Mouse (Mus musculus): Measurements from ENCODE around the gene Tmem176a. TPM values are rescaled to one million over a fixed set of nuclear protein-coding genes. Genes with fewer than 3 reads are reported as not detected.

The Tmem176a gene
- polyA plus RNA-seq, 1 experiment, result 14.0 TPM

- no peak for DNase-seq (ENCODE audit: low read depth)
- TF ChIP-seq CTCF (IDR thresholded peaks at IDR 0.05; ENCODE audit: borderline replicate concordance, extremely low read depth, insufficient read depth, insufficient read length) (no peak), POLR2A (IDR thresholded peaks at IDR 0.05; ENCODE audit: borderline replicate concordance, extremely low read depth, insufficient read depth, insufficient read length, poor library complexity, severe bottlenecking) (no peak)
These were observed 4.4 kb downstream of the Tmem176a start for GRCm38 (mm10) chr6:48845086-48845485.

- no peak for TF ChIP-seq CTCF (IDR thresholded peaks at IDR 0.05; ENCODE audit: borderline replicate concordance, extremely low read depth, insufficient read depth, insufficient read length)
- TF ChIP-seq POLR2A (IDR thresholded peaks at IDR 0.05; ENCODE audit: borderline replicate concordance, extremely low read depth, insufficient read depth, insufficient read length, poor library complexity, severe bottlenecking), result no peak
- DNase-seq (ENCODE audit: low read depth), result peak; percentile 46
These were observed 11.2 kb downstream of the Tmem176a start for GRCm38 (mm10) chr6:48851820-48852491.

- DNase-seq (ENCODE audit: low read depth), result no peak
- no peak for TF ChIP-seq CTCF (IDR thresholded peaks at IDR 0.05; ENCODE audit: borderline replicate concordance, extremely low read depth, insufficient read depth, insufficient read length)
- no peak for TF ChIP-seq POLR2A (IDR thresholded peaks at IDR 0.05; ENCODE audit: borderline replicate concordance, extremely low read depth, insufficient read depth, insufficient read length, poor library complexity, severe bottlenecking)
These were observed 13.4 kb downstream of the Tmem176a start for GRCm38 (mm10) chr6:48854155-48854554.

- peak; percentile 31 for DNase-seq (ENCODE audit: low read depth)
These were observed 17.0 kb downstream of the Tmem176a start for GRCm38 (mm10) chr6:48857613-48858302.

GRCm38 (mm10) chr6:48860130-48860815 is 19.6 kb downstream of the Tmem176a start:
- no peak for TF ChIP-seq POLR2A (IDR thresholded peaks at IDR 0.05; ENCODE audit: borderline replicate concordance, extremely low read depth, insufficient read depth, insufficient read length, poor library complexity, severe bottlenecking)
- TF ChIP-seq CTCF (IDR thresholded peaks at IDR 0.05; ENCODE audit: borderline replicate concordance, extremely low read depth, insufficient read depth, insufficient read length), result peak; percentile 64
- DNase-seq (ENCODE audit: low read depth), result peak; percentile 80

More at GRCm38 (mm10) chr6:48857613-48858302, 17.0 kb downstream of the Tmem176a start:
- TF ChIP-seq CTCF (IDR thresholded peaks at IDR 0.05; ENCODE audit: borderline replicate concordance, extremely low read depth, insufficient read depth, insufficient read length), result peak; percentile 25; the same call in 1 of the 2 replicates
- TF ChIP-seq POLR2A (IDR thresholded peaks at IDR 0.05; ENCODE audit: borderline replicate concordance, extremely low read depth, insufficient read depth, insufficient read length, poor library complexity, severe bottlenecking), result no peak

GRCm38 (mm10) chr6:48860851-48861250 is 20.1 kb downstream of the Tmem176a start:
- TF ChIP-seq POLR2A (IDR thresholded peaks at IDR 0.05; ENCODE audit: borderline replicate concordance, extremely low read depth, insufficient read depth, insufficient read length, poor library complexity, severe bottlenecking) (no peak), CTCF (IDR thresholded peaks at IDR 0.05; ENCODE audit: borderline replicate concordance, extremely low read depth, insufficient read depth, insufficient read length) (no peak)
- DNase-seq (ENCODE audit: low read depth), result no peak

- TF ChIP-seq CTCF (IDR thresholded peaks at IDR 0.05; ENCODE audit: borderline replicate concordance, extremely low read depth, insufficient read depth, insufficient read length) (no peak), POLR2A (IDR thresholded peaks at IDR 0.05; ENCODE audit: borderline replicate concordance, extremely low read depth, insufficient read depth, insufficient read length, poor library complexity, severe bottlenecking) (no peak)
- DNase-seq (ENCODE audit: low read depth), result no peak
These were observed 21.0 kb downstream of the Tmem176a start for GRCm38 (mm10) chr6:48861616-48862280.

- DNase-seq (ENCODE audit: low read depth), result no peak
- TF ChIP-seq POLR2A (IDR thresholded peaks at IDR 0.05; ENCODE audit: borderline replicate concordance, extremely low read depth, insufficient read depth, insufficient read length, poor library complexity, severe bottlenecking) (no peak), CTCF (IDR thresholded peaks at IDR 0.05; ENCODE audit: borderline replicate concordance, extremely low read depth, insufficient read depth, insufficient read length) (no peak)
These were observed 22.1 kb downstream of the Tmem176a start for GRCm38 (mm10) chr6:48862816-48863215.

- DNase-seq (ENCODE audit: low read depth), result no peak
- TF ChIP-seq CTCF (IDR thresholded peaks at IDR 0.05; ENCODE audit: borderline replicate concordance, extremely low read depth, insufficient read depth, insufficient read length), result no peak
- no peak for TF ChIP-seq POLR2A (IDR thresholded peaks at IDR 0.05; ENCODE audit: borderline replicate concordance, extremely low read depth, insufficient read depth, insufficient read length, poor library complexity, severe bottlenecking)
These were observed 22.8 kb downstream of the Tmem176a start for GRCm38 (mm10) chr6:48863488-48863887.

- DNase-seq (ENCODE audit: low read depth), result no peak
- TF ChIP-seq CTCF (IDR thresholded peaks at IDR 0.05; ENCODE audit: borderline replicate concordance, extremely low read depth, insufficient read depth, insufficient read length) (no peak), POLR2A (IDR thresholded peaks at IDR 0.05; ENCODE audit: borderline replicate concordance, extremely low read depth, insufficient read depth, insufficient read length, poor library complexity, severe bottlenecking) (no peak)
These were observed 23.5 kb downstream of the Tmem176a start for GRCm38 (mm10) chr6:48864181-48864580.

GRCm38 (mm10) chr6:48864723-48865122 is 24.0 kb downstream of the Tmem176a start:
- no peak for TF ChIP-seq CTCF (IDR thresholded peaks at IDR 0.05; ENCODE audit: borderline replicate concordance, extremely low read depth, insufficient read depth, insufficient read length)
- TF ChIP-seq POLR2A (IDR thresholded peaks at IDR 0.05; ENCODE audit: borderline replicate concordance, extremely low read depth, insufficient read depth, insufficient read length, poor library complexity, severe bottlenecking), result no peak
- no peak for DNase-seq (ENCODE audit: low read depth)
